Mouse (Mus musculus) right cerebral cortex, postnatal 25 days (tissue): Measurements from ENCODE around the gene Spice1.
A peak's percentile ranks its signal among the peaks of the same experiment; 100 is the strongest.

ENCODE experiments used
- DNase-seq: peaks from one replicate; pipeline ENCODE4 v3.0.0; 2022

Gene Spice1

GRCm38 (mm10) chr16:44347071-44347901, at the start of gene Spice1:
TSS of gene Spice1 (plus strand) at chr16:44347121.
- peak; percentile 92 for DNase-seq

GRCm38 (mm10) chr16:44299438-44300093, 47.4 kb upstream of the Spice1 start:
- DNase-seq, result no peak

DNA sequence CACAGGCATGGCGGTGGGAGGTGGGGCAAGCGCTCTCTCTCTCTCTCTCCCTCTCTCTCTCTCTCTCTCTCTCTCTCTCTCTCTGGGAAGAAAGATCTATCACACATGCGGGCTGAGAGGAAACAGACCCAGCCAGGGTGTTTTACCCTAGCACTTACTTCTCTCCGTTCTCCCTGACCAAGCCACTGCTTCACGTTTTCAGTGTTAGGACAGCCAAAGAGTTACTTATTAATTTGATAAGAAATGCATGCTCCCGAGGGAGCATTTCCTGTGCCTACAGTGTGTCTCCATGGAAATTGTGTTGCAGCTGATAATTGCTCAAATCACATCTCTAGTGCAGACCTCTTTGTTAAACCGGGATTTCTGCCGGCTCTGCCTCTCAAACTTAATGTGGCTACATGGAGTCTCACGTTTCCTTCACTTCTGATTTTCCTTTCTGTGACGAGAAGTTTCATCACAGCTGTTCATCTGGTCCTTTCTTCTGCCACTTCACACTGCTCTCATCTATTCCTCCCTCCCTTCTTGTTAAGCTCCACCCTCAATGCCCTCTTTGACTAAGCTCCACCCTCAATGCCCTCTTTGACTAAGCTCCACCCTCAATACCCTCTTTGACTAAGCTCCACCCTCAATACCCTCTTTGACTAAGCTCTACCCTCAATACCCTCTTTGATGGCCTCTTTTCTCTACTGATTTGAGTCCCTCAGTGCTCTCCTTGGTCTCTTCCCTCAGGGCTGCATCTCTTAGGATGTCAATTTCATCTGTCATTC, 44.6 kb upstream of the Spice1 start:
- DNase-seq, result no peak

DNA sequence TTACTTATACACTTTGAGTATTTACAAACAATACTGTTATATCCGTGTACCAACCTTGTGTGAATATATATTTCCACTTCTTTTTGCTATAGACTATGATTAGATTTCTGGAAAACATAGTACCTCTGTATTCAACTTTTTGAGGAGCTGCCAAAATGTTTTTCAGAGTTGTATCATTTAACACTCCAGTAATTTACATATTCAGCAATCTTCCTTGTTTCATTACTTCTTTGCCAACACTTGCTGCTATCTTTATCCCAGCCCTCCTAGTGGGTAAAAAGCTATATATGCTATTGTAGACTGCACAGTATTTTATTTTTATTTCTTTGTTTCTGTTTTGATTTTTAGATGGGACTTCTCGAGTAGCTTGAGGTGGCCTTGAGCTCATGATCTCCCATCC, 43.1 kb upstream of the Spice1 start:
- no peak for DNase-seq

- DNase-seq, result no peak
Observed at GRCm38 (mm10) chr16:44305606-44306005, 41.3 kb upstream of the Spice1 start.

DNA sequence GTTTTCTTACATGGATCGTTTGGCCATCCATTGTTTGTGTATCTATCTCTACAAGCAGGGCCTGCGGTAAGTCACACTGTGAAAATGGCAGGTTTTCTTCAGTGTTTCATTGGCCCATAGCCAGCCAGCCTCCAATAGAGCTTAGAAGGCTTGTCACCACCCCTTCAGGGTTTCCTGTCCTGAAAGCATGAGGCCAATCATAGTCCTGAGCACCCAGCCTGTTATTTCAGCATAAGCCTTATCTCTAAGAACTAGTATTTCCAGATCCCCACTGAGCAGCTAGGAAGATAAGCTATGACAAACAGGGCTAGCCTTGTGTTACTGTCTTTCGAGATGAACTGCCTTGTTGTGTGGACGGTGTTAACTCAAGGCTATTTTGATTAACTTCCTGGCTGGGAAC, 33.5 kb upstream of the Spice1 start:
- DNase-seq, result no peak

- no peak for DNase-seq
Observed at GRCm38 (mm10) chr16:44316350-44316749, 30.6 kb upstream of the Spice1 start.

GRCm38 (mm10) chr16:44320232-44320631, 26.7 kb upstream of the Spice1 start:
- DNase-seq, result no peak

GRCm38 (mm10) chr16:44328644-44329043, 18.3 kb upstream of the Spice1 start:
- no peak for DNase-seq

GRCm38 (mm10) chr16:44330657-44331056, 16.3 kb upstream of the Spice1 start:
- DNase-seq, result no peak

DNA sequence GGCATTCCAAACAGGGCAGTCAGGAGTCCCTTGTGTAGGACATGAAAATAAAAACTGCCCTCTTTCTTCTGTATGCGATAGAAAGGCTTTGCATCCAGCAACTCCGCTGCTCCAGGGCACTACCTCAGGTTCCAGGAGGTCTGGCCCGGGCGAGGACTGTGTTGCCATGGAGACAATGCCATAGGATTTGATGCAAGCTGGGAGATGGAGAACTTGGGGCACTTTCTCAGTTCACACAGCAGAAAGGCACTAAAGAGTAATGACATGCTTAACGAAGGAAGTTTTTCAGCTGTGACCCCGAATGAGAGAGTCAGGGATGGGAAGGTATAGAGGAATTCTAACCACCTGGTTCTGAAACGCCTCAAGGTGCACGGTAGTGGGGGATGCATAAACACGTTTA, 15.8 kb upstream of the Spice1 start:
- DNase-seq, result peak; percentile 22

- no peak for DNase-seq
Observed at GRCm38 (mm10) chr16:44331671-44331994, 15.3 kb upstream of the Spice1 start.

DNA sequence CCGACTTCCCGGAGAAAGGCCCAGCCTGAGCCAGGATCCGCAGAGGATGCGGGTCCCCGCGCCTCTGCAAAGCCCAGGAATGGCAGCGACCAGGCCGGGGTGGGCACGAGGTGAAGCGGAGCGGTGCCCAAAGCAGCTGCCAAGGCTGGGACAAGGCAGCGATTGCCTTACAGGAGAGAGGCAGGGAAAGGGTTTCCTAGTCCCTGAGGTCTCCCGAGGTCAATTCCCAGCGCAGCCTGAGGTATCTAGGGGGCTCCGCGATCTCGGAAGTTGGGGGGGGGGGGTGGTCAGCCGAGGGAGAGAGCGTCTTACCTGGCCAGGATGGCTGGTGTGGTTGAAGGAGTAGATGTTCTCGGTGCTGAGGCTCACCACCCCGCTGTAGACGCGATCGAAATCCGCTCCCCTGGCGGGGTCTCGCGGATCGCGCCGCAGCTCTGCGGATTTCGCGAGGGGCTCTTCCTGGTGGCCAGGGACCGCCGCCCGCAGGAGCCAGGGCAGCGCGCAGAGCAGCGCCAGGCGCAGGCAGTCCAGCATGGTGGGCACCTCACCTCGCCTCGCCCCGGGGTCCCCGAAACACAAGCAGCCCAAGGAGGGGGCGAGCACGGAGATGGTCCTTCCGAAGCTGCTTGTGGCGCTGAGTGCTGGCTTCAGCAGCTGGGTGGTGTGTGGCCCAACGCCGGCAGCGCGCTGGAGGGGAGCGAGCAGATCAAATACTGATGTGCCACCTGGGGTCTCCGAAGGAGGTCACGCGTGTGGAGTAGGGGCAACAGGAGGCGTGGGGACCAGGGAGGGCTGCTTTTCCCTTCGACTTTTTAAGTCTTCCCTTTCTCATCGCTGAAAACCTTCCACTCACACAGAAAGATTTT, 14.7 kb upstream of the Spice1 start:
- DNase-seq, result peak; percentile 58

DNA sequence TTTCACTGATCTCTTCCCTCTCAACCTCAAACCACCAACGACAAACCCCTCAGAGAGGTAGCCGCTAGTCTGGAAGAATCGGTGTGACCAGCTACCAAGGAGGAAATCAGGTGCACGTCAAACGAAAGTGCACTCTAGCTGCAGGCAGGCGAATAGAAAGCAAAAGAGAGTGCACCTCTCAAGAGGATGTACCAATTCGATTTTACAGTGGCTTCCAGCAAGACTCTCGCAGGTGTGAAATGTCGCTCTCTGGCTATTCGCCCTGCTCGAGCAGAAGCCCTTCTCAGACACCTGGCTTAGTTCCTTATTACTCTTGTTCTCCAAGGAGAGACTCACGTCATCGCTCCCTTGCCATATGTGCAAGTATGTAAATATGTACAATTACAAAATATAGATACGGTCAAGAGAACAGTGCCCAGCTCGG, 14.0 kb upstream of the Spice1 start, which contains the start of gene Sidt1:
Gene Sidt1 (minus strand): TSS at position 336 of the 424 bp plus-strand sequence.
- peak; percentile 53 for DNase-seq

- DNase-seq, result no peak
Observed at GRCm38 (mm10) chr16:44337541-44337940, 9.4 kb upstream of the Spice1 start.

- DNase-seq, result no peak
Observed at GRCm38 (mm10) chr16:44349801-44350397, 3.0 kb downstream of the Spice1 start.

GRCm38 (mm10) chr16:44356291-44356690, 9.4 kb downstream of the Spice1 start:
- no peak for DNase-seq

GRCm38 (mm10) chr16:44357571-44358268, 10.8 kb downstream of the Spice1 start:
- no peak for DNase-seq

DNA sequence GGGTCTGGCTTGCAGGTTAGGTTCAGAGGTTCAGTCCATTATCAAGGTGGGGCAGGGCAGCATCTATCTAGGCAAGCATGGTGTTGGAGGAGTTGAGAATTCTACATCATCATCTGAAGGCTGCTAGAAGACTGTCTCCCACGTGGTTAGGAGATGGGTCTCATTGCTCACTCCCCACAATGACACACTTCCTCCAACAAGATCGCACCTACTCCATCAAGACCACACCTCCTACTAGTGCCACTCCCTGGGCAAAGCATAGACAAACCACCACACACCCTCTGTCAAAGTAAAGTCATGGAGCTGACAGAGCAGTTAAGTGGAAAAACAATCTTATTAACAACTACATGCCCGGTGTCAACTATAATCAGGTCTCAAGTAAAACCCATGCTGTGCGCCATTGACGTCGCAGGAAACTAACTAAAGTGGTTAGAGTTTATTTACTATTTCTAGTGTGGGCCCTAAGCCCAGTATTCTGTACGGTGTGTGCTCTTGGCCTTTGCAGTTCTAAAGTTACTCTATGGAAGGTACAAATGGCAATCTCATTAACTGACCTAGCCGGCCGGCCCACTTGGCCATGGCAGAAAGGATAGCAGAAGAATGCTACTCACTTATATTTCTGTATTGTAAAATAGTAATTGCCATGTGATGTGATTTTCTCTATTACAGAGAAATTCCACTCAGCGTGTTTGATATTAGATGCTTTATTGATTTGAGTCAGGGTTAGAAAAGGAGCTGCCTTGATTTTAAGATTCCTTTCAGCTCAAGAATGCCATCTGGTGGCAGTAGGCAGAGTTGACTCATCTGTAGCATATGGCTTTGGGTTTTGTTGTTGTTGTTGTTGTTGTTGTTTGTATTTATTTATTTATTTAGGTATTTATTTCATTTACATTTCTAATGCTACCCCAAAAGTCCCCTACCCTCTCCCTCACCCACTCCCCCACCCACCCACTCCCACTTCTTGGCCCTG, 15.3 kb downstream of the Spice1 start:
- DNase-seq, result no peak

DNA sequence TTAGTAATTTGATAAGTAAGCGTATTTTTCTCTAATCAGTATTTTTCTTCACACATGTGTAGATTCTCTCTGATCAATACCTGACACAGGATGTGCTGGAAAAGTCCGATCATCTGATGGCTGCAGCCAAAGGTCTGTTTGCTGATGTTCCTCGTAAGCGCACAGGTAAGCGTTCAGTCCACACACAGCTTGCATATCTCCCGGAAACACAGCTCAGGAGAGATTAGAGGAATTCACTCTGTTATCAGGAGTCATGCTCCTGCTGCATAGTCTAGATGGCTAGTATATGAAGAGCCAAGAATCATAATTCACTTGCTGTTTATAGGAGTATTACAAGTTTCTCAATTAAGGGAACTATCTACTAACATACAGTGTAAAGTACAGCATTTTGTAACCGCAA, 18.6 kb downstream of the Spice1 start:
- DNase-seq, result no peak
